Mouse (Mus musculus) megakaryocyte, embryonic 14.5 days (primary cell): Measurements from ENCODE around the gene Slc48a1.

Experiments used
- FLI1 ChIP-seq: IDR thresholded peaks from 2 replicates; pipeline ENCODE4 v1.6.1; 2012; ENCODE audit warnings: low read length, inconsistent platforms, mixed read lengths
- GATA1 ChIP-seq: IDR thresholded peaks from 3 replicates; pipeline ENCODE4 v1.6.1; 2012; ENCODE audit warnings: mixed read lengths, low read length, inconsistent platforms, borderline replicate concordance

GRCm38 (mm10) chr15:97747486-97747885 is 30.8 kb upstream of the Slc48a1 start:
- no peak for TF ChIP-seq GATA1
- TF ChIP-seq FLI1 = no peak
